Mouse (Mus musculus): Measurements from ENCODE around the gene Lpcat1.
A peak's percentile ranks its signal among the peaks of the same experiment; 100 is the strongest.

Lpcat1 gene

DNA sequence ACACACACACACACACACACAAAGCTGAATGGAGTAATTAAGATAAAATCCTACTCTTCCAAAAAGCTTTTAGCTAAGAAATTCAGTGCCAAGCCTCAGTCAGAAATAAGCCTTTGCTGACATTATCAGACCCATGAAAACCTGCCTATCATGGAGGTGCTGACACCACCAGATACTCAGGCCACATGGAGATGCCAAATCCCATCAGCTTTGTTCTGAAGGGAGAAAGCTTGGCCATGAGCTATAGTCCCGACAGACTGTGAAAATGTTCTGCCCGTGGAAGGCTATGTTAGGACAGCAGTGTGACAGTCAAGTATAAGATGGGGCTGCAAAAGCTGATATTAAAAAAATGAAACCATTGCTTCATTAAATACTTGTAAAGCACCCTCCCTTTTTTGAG lies 19.5 kb upstream of the Lpcat1 start:
- DNase-seq = no peak

DNA sequence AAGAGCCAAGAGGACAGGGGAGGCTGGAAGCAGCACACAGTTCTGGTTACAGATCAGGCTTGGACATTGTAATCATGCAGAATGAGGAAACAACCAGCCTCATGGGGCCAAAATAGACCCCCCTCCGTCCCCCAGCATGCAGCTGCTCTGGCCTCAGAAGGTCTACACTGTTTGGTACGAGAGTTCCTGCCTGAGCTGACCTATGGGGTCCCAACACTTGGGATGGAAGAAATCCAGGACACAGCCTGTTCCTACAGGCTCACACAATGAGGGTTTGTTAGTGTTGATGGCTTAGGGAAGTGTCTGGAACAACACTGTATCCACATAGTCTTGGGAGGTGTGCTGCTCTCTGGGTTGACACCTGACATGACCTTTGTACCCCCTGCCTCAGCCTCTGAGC lies 18.8 kb upstream of the Lpcat1 start:
- no peak for DNase-seq

DNA sequence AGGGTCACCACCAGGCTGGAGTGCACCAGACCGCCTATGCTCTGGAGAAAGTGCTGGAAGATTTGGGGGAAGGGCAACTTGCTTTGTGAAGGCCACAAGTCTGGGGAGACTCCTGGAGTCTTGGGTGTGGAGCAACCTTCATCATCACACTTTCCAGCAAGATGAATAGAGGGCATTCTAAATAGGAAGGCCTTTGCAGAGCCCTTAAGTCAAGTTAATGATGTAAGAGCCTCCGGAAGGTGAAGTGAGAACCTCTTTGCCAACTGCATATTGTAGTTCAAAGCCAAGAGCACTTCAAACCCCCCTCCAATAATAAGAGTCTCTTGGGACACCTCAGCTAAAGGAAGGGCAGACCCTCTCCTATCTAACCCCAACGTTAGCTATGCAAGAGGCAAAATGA lies 18.3 kb upstream of the Lpcat1 start:
- DNase-seq = no peak

DNA sequence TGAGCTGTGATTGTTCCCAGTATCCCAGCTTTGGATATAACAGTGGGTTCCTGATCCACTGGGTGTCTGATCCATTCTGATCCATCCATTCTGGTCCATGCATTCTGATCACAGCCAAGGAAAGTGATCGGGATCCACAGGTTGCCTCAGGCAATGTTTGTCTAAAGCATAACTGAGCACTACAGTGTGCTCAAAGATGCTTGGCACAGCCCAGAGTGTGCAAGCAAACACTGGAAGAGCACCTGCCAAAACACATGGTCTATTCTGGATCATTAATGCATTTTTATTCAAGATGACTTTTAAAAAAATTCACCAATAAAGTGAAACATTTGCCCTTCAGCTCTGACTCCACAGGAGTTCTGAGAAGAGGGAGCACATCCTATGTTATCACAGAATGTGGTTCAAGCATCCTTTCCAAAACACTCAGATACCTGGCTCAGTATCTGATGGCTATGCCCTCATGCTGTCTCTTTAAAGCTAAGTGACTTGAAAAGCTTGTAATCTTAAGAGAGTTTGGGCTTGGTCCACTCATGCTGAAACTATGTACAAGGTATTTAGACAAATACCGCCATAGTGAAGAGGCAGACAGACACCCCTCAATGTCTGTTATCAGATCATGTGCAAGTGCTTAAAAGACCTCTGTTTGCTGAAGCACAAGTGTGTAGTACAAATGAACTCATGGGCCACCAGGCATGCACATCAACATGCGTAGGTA lies 13.3 kb upstream of the Lpcat1 start:
- no peak for DNase-seq

DNA sequence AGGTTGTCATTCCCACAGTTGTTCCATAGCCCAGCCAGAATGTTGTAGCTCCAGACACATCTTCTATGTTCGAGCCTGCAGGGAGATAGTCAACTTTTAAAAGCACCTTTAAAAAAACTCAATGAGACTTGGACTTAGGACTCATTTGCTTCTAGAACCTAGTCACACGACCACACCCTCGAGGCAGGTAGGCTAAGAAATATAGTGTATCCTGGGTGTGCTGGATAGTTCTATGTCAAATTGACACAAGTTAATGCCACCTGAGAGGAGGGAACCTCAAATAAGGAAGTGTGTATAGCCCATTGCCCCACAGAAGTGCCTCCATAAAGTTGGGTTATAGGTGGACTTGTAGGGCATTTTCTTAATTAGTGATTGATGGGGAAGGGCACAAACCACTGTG lies 11.7 kb upstream of the Lpcat1 start:
- DNase-seq = no peak

DNA sequence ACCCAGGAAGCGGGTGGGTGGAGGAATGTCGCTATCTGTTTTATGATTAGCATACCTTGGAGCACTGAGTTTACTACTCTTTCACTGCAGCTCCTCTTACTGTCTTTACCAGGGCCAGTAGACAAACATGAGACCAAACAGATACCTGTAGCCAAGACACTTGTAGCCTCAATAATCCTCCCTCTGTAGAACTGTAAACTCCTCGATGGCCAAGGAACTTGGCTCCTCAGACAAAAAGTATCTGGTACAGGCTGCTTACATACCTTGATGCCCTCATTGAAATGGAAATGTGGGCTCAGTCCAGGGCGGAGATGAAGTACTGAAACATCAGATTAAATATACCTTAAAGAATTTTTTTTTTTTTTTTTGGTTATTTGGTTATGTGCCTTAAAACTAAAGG lies 9.7 kb upstream of the Lpcat1 start:
- DNase-seq = no peak

DNA sequence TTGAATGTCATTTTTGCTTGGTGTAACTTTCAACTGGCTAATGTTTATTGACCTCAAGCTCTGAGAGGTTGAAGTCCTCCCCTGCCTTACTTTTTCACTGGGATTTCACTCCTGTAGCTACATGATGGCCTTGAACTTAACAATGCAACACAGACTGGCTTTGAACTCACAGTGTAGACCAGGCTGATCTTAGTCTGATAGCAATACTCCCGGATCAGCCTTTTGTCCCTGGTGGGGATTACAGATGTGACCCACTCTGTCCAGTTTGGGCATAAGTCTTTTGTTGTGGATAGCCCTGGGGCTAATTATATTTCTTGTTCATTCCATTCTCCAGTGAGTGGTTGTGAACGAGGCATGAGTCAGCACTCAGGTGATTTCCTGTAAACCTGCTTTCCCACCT lies 9.3 kb upstream of the Lpcat1 start:
- DNase-seq = no peak

DNA sequence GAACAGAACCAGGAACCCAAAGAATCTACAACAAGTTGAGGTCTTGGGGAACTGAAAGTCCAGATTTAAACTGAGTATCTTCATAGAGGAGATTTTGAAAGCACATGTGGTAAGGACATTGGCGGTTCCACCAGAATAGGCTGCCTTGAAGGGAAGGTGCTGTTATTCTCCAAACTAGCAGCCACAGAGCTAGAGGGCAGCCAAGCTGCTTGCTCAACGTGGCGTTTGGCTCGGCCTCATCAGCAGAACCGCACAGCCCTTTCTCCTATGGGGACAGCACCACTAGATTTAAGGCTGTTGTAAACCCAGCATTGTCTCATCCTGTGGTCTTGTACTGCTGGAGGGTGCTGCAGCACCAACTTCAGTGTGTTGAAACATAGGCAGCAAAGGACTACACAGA lies 8.3 kb upstream of the Lpcat1 start:
- DNase-seq = no peak

DNA sequence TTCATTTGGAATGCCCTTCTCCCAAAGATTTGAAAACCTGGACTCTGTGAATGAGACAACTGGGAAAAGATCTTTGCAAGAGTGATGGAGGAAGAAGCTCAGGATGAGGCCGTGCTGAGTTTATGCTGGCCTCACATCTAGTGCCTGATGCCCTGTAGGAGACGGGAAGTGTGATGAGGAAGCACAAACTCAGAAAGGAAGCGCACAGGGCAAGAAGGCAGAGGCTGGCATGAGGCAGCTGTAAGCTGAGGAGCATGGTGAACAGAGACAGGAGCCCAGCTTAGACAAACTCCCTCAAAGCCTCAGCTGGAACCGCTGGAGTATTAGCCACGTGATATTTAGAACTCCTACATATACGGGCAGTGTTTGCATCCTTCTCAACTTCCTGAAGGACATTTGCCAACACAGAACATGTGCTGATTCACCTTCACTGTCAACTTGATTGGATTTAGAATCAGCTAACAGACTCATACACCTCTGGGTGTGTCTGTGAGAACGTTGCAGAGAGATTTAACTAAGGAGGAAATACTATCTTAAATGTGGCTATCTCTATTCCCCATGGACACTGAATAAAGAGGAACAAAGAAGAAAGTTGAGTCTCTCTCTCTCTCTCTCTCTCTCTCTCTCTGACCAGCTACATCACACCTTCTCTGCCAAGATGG lies 7.7 kb upstream of the Lpcat1 start:
- DNase-seq = no peak

DNA sequence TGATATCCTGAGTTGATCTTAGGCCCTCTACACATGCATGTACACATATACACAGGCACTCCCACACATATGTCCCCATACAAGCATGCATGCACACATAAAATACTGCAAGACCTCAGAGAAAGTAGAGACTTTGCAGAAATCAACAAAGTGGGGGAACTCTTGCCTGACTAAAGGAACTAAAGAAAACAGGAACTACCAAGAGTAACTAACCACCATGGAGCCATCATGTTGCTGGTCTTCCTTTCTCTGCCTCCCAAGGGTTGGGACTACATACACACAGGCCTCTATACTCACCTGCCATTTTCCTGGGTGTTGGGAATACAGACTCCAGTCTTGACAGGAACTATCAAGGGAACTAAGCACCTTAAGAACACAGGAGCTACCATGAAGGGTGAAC lies 5.4 kb upstream of the Lpcat1 start:
- no peak for DNase-seq

DNA sequence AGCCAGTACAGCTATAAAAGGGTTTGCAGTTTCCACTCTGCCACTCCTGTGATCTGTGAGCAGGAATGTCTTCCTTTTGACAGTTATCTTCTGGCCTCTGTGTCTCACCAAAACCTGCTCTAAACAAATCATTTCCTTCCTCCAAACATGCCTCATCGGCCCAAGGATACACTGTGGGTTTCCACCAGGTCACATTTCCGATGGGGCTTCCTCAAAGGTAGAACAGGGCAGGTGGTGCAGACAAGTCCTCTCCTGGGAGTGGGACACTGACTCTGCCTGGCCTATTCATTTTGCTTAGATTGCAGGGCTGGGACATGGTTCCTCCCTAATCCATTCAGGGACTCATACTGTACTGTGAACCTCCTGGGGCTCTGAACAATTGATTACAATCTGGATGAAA lies 1.8 kb upstream of the Lpcat1 start:
- no peak for DNase-seq

DNA sequence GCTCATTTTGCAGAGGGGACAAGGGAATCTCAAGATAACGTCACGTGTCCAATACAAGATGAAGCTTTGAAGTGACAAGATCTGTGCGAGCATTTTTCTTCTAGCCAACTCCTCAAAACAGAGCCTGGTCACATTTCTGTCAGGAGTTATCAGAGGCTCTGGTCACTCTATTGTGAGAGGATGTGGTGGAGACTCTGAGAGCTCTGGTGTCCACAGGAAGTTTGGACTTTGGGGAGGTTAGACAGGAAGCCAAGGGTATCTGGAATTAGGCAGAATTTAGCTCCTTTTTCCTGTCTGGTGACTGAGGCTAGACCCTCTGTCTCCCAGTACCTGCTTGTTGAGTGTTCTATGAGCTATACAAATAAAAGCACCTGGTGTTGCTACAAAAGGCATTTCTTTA lies 586 bp upstream of the Lpcat1 start:
- no peak for DNase-seq

DNA sequence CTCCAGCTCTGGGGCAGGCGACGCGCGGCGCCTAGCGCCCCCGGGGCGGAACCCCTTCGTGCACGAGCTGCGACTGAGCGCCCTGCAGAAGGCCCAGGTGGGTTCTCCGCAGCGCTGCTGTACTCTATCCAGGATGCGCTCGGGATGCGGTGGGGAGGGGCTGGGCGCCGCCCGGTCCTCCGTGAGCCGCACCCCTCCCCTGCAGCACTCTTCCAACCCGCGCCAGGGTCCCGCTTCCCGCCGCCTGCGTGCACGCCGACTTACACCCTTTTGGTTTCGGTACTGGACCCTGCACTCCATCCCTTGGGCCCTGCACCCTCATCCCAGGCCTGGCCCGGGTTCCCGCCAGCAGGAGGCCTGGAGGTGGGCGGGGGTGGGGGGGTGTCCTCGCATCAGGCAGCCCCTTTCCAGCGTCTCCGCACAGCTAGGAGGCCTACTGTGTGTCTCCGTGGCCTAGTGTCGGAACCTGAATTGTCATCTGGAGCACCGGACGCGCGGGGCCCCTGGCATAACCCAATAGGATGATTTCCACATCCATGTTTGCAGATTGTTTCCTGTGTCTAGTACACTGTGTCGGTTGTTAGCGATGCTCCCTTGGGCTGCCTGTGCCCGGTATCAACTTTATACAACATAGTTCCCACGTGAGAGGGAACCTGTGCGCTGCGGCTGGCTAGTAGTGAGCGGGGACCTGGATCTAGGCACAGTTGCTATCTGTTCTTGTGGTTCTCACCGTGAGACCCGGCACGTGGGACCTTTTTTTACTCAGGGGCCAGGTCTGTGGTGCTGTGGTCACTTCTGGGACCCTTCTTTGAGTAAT lies 632 bp downstream of the Lpcat1 start:
- peak; percentile 58 to 60 for DNase-seq

DNA sequence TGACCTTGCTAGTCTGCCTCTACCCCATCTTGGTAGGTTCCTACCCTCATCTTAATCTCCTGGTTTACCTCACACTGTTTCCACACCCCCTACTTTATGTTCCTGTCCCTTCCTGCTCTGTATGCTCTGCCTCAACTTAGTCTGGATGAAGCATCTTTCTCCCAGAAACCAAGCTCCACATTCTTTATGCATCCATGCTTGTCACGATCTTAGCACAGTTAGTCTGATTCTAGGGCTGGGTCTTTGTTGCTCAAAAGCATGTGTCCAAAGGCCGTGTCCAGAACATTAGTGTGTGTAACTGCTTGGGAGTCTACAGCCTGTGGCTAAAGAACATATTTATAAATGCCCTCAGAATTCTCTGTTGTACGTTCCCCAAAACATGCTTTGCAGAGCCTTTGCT lies 1.8 kb downstream of the Lpcat1 start:
- no peak for DNase-seq

DNA sequence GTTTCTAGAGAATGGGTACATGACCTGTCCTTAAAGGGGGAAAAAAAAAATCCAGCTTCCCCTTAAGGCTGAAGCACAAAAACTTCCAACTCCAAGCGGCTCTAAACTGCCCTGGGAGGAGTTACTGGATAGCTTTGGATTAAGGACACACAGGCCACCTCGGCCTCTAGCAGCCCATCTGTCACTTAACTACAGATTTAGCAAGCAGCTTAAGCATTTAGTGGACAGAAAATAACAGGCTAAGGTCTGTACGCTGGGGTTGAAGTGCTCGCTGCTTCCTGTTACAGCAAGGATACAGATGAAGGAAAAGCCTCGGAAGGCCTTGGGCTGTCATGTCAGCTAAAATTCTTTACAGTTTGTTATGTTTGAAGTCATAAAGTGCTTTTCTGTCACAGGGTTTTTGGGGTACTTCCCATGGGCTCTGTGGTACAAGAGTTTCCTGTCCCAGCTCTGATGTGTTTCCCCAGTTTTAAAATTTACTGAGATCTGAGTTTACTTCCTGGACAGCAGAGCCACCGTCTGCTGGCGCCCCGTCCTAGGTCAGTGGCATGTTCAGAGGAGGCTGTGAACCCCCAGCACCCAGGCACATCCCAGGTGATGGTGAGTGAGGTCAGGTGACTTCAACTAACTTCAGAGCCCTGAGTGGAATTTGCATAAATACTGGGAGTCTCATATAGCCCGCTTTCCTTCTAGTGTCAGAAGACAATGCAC lies 2.4 kb downstream of the Lpcat1 start:
- peak in 1 of 2 experiments; percentile 19 for DNase-seq

DNA sequence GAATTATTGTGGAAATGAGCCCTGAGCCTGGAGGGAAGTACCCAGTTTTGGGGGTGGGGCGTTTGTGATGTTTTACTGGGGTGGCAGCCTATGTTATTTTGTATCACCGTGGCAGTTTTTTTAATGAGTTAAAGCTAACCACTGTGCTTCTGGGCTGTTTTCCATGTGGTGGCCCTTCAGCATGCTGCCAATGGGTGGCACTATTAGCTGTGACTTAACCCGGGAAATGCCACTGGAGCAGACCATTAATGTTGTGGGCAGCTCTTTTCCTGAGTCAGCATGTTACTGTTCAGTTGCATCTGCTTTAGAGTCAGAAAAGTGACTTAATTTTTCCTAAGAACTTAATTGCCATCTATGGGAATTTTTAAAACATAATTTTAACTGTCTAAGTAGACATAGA lies 5.5 kb downstream of the Lpcat1 start:
- DNase-seq = no peak

DNA sequence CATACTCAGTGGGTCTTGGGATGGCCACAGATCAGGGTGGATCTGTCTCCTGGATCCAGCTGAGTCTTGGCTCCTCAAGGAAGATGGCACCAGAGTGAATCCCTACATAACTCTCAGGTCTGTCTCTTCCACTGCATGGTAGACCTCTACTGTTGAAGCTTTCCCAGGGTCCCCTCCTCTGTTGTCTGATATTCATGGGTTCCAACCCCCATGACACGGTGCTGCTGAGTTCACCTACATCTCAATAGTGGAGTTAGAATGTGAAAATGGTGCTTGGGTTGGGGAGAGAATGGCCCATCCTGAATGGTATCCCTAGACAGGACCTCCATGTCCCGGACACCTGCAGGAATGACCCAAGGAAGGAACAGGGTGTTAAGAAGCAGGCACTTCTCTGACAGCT lies 6.7 kb downstream of the Lpcat1 start:
- DNase-seq = no peak

DNA sequence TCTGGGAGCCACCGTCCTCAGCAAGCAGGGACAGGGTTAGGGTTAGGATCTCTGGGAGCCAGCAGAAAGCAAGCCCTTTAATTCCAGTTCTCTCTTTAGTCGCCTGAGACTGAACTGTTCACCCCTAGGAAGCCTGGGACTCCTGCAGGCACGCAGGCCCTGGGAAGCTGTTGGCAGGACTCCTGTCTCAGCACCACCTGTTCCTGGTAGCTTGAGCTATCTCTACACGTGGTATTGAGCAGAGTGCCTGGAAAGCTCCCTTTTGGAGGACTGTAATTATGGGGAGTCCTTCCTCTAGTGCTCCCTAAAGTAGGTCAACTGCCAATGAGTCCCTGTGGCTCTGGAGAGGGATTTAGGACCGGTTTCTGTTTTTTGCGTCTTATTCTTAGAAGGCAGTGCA lies 7.2 kb downstream of the Lpcat1 start:
- no peak for DNase-seq

DNA sequence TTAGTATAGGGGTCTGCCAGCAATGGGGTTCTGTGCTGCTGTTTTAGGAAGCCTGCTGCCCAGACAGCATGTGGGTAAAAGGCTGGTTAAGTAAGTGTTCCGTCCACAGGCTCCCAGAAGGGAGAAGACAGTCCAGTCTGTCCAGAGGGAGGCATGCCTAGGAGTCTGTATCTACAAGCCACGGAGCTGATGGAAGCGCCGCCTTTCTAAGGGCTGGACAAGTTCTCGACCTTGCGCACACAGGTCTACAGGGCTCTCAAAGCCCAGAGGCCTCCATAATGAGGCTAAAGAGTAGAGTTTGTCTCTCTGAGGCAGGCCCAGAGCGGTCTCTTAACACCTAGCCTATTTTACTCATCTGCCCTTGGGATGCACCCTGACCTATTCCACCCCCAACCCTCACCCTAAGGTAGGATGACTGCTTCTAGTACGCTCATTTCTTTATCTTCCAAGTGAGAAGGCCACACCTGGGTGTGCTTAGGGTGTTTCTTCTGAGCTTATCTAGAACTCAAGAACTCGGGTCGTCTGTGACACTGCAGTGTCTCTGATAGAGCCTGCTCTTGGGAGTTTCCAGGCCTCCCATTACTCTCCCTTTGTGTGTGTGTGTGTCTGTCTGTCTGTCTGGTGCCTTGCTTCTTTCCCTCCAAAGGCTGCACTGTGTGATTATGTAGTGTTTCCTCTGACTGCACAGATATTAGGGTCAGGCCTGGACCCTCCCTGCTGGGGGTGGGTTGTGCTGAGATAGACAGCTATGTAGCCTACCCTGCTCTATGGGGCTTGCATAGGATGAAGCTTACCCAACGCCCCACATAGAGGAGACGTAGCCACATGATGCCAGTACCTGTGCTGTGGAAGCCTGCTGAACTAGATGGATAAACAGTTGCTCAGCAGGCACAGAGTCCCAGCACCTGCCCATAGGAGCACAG lies 8.3 kb downstream of the Lpcat1 start:
- DNase-seq = no peak

DNA sequence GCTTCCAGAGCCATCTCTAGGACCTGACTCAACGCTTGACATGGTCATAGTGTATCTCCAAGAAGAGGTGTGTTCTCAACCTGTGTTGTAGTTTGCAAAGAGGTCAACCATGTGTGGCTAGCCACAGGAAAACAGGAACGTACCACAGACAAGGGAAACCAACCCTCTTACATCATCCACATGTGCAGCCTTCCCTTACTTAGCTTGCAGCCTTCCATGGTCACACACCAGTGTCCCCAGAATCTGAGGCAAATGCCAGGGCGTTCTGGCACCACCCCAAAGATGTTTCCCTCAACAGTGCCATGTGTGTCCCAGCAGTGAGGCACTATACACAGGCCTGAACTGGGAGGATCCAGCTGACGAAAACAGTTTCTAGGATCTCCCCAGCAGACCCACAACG lies 9.3 kb downstream of the Lpcat1 start:
- DNase-seq = no peak

DNA sequence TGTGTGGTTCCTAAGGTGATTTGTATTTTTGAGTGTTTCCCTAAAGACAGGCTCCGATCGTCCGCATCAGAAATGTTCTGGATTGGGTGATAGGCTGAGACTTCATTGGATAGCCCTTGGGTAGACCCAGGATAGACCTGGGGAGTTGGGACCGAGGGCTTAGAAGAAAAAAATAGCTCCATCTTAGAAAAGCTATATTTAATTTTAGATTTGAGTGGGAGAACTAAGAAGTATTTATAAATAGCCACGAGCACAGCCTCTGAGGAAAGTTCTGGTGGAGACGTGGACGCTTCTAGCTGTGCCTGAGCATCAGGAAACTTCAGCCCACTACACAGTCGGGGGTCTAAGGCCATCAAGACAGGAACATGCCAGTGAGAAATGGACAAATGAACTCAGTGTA lies 9.8 kb downstream of the Lpcat1 start:
- DNase-seq = no peak

DNA sequence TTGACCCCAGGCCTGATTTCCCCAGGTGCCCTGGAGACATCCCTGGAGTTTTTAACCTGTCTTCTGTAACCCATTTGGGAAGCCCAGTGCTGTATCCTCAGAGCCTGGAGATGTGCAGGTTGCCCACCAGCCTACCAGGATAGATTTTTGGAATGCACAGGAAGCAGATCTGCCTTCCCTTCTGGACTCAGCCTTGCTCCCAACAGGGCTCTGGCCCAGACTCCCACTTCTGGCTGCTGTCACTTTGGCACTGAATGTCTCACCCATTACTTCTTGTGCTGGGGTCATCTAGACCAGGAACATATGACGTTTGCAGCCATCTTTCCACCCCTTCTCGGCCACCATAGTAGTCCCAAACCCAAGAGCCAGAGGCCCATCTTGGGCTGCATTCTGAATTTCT lies 10.8 kb downstream of the Lpcat1 start:
- DNase-seq = no peak
